Mouse (Mus musculus): ENCODE measurements around the gene Zmynd12.
A peak's percentile ranks its signal among the peaks of the same experiment; 100 is the strongest.

The Zmynd12 gene

DNA sequence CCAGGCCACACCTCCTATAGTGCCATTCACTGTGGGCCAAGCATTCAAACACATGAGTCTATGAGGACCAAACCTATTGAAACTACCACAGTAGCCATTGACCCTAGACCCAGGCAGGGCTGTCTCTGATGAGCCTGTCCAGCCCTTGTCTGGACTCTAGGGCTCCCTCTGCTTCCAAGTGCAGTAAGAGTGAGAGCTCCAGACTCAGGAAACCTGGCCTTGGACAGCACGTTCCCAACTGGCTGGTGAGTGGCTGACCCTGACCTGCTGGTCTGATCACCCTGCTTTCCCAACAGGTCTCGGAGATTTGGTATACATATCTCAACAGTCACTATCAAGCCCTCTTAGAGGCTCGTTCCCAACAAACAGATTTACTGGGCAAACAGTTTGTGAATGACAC is 25.2 kb downstream of the Zmynd12 start:
- no peak for DNase-seq (ENCODE audit: low spot score in 2 of 2)

DNA sequence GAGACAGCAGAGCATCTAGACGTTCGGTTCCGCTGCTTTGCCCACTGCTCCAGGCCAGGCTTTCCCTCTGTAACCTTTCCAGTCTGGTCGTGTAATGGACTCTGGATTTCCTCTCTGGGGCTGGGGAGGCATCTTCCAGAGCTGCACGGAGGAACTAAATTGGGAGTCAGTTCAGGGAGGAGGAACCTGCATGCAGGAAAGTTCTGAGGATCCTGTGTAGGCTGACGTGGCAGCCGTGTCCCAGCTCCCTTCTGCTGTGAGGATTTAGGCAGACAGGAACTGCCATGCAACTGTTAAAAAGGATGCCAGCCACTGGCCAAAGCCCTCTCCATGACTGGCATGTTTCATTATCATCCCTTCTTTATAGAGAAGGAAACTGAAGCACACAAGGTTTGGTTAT is 27.8 kb downstream of the Zmynd12 start:
- DNase-seq (ENCODE audit: low spot score in 2 of 2), result no peak

- no peak for DNase-seq (ENCODE audit: low spot score in 2 of 2)
Measured at GRCm38 (mm10) chr4:119453128-119453527, 30.5 kb downstream of the Zmynd12 start.

DNA sequence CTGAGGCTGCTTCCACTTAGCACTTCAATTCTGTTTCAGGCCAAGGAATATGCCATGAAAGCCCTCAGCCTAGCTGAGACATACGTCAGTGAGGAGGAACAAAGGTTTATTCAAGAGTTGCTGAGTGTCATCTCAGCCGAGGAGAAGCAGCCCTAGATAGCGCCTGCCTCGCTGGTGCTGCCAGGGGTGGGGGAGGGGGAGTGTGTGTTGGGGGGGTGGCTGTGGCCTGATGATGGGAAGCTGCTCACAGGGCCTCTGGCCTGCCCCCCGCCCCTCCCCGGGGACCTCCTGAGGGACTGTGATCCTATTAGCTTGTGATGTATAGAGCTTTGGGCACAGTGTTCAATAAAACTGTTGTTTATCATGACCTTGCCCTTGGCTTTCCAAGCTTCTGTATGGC is 30.9 kb downstream of the Zmynd12 start:
- DNase-seq (ENCODE audit: low spot score in 2 of 2), result no peak

DNA sequence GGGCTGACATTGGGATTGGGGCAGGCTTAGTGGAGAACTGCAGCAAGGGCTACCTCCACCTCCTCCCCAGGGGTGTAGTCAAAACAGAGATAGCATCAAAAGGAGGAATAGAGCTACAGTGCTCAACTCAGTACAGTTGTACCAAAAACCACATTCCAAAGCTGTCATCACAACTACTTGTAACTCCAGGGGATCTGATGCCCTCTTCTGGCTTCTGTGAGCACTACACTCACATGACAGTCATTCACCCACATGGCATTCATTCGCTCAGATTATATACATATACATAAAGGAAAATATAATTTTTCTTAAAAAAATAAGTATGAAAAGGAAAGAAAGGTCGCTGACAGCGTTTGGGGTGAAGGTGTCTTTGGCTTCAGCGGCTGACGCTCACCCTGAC is 37.7 kb downstream of the Zmynd12 start:
- no peak for DNase-seq (ENCODE audit: low spot score in 2 of 2)

GRCm38 (mm10) chr4:119460728-119461141 is 38.1 kb downstream of the Zmynd12 start:
- DNase-seq (ENCODE audit: low spot score in 2 of 2), result no peak

DNA sequence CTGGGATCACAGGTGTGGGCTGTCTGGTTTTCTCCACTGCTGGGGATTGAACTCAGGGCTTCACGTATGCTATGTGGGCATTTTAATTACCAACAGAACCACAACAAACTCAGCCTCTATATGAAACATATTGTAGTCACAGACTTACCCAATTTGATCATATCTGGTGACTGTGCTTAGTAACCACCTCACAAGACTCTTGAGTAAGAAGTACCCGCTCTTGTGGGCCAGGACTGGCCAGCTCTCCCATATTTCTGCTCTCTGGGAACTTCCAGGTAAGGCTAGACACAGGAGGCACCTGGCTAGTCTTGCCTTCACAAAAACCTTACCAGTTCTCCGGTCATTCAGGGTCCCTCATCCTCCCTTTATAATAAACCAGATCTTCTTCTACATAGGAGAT is 39.8 kb downstream of the Zmynd12 start:
- no peak for DNase-seq (ENCODE audit: low spot score in 2 of 2)

- DNase-seq (ENCODE audit: low spot score in 2 of 2), result peak in 1 of 2 experiments; percentile 21
Measured at GRCm38 (mm10) chr4:119462858-119463755, 40.5 kb downstream of the Zmynd12 start.

DNA sequence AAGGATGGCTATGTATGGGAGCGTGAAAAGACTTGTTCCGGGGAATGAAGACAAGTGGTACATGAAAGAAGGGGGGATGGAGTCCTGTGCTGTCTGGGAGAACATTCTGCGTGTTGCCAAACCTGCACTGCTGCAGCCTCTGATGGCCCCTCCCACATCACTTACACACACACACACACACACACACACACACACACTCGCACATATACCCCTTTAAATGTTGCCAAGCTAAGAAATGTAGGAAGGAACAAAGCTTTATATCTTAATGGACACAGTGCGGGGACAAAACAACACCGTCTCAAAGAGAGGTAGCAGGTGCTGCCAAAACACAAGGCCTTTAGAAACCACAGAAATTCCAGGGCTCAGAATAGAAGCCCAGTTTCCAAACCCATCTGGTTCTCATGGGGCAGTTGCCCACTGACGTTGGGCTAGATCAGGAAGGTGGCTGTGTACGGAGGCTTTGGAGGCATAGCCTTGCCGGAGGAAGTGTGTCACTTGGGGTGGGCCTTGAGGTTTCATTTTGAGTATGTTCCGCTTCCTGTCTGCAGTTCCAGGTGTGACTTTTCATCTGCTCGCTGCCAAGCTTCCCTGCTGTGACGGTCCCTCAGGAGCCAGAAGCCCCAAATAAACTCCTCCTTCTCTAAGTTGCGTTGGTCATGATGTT is 41.3 kb downstream of the Zmynd12 start:
- no peak for DNase-seq (ENCODE audit: low spot score in 2 of 2)

DNA sequence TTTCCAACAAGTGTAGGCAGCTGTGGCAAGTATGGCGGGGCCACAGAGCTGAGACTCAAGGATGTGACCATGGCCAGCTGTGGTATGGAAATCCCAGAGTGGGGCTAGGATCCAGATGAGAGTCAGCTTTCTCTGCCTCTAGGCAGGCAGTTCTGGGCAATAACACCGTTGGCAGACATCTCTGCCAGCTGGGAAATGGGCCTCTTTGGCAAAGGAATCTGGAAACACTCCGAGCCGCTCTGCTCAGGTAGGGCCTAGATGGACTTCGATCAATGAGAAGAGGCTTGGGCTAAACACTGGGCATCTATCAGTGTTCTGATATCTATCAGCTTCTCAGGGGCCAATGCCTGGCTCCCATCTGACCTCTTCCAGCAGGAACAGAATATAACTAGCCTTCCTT is 43.2 kb downstream of the Zmynd12 start:
- DNase-seq (ENCODE audit: low spot score in 2 of 2), result no peak

GRCm38 (mm10) chr4:119467720-119468380 is 45.2 kb downstream of the Zmynd12 start:
- no peak for DNase-seq (ENCODE audit: low spot score in 2 of 2)

DNA sequence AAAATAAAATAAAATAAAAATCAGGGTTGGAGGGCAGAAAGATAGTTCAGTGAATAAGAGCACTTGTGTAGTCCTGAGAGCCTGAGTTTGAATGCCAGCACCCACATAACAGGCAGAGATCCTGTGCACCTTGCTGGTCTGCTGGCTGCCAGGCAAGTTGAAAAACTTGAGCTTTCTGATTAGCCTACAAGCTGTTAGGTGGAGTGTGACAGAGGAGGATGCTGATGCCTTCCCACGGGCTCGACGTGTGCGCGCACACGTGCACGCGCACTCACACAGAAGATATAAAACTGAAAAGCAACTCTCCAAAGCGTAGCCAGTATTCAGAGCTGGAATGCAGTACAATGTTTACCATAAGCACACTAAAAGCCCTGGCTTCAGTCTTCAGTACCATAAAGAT is 49.9 kb downstream of the Zmynd12 start:
- DNase-seq (ENCODE audit: low spot score in 2 of 2), result no peak

DNA sequence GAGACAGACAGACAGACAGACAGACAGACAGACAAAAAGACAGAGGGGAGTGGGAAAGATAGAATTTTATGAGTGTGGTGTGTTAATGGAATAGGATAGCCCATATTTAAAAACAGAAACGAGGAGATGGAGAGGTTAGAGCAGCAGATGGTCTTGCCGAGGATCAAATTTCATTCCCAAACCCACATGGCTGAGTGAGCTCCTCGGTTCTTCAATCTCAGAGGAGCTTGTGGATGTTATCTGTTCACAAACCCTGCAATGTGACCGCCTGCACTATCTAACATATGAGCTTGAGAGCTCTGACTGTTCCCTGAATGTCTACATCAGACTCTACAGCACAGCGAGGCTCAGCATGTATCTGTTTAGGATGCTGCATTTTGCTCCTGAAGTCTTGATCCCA is 50.5 kb downstream of the Zmynd12 start:
- DNase-seq (ENCODE audit: low spot score in 2 of 2), result no peak

DNA sequence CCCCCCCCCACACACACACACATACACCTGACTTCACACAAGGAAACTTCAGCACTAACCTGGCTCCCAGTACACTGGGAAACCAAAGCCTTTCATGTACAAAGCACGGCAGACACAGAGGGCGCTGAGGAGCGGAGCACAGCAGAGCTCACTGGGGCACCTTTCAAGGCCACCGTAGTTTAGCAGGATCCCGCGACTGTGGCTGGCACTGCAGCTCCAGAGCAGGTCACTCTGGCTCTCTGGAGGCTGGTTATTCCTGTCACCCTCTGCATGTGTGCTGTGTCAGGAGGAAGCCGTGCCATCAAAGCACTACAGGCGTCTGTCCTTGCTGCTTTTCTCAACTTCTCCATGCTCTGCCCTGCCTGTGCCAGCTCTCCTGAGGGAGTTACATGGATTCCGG is 60.4 kb downstream of the Zmynd12 start:
- no peak for DNase-seq (ENCODE audit: low spot score in 2 of 2)

DNA sequence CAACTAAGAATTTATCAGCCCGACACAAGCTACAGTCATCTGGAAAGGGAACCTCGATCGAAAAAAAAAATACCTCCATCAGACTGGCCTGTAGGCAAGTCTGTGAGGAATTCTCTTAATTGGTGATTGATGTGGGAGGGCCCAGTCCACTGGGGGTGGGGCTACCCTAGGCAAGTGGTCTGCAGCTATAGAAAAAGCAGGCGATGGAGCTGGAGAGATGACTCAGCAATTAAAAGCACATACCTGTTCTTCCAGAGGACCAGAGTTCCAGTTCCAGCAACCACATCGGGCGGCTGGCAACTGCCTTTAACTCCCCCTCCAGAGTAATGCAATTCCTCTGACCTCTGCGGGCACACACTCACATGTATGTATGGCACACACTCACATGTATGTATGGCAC is 62.3 kb downstream of the Zmynd12 start:
- DNase-seq (ENCODE audit: low spot score in 2 of 2), result no peak

DNA sequence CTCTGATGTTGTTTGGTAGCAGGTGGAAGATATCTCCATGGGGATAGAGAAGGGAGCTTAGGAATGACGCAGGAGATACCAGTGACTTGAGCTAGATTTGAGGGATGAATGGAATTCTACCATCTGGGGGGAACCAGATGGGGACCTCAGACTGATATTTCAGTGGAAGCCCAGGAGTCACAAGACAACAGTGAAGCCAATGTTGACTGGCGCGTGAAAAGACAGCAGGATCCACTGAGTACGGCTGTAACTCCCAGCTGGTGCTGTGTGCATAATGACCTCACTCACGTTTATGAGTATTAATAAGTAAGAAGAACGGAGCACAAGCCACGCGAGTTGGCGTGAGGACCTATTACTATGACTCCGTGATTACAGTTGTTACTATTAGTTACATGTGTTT is 67.1 kb downstream of the Zmynd12 start:
- no peak for DNase-seq (ENCODE audit: low spot score in 2 of 2)

DNA sequence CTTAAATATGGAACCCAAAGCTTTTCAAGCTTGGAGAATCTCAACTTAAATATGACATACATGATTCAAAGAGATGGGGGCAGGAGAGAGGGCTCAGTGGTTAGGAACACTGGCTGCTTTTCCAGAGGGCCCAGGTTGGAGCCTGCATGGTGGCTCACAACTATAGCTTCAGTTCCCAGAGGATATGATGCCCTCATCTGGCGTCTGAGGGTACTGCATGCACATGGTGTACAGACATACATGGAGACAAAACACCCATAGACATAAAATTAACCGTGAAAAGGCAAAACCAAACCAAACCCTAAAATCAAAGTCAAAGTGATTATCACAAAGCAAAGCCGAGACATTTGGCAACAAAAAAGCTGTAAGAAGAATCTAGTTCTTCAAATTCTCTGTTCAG is 68.2 kb downstream of the Zmynd12 start:
- DNase-seq (ENCODE audit: low spot score in 2 of 2), result no peak

GRCm38 (mm10) chr4:119492291-119492932 is 69.8 kb downstream of the Zmynd12 start, which contains the start of gene Rimkla:
Gene Rimkla, minus strand, starts transcription at chr4:119492628.
- peak; percentile 25 to 43 for DNase-seq (ENCODE audit: low spot score in 2 of 2)

GRCm38 (mm10) chr4:119492933-119493327 is 70.3 kb downstream of the Zmynd12 start:
- DNase-seq (ENCODE audit: low spot score in 2 of 2), result no peak

- no peak for DNase-seq (ENCODE audit: low spot score in 2 of 2)
Measured at GRCm38 (mm10) chr4:119498319-119498848, 75.8 kb downstream of the Zmynd12 start.

GRCm38 (mm10) chr4:119511591-119511990 is 89.0 kb downstream of the Zmynd12 start:
- no peak for DNase-seq (ENCODE audit: low spot score in 2 of 2)

GRCm38 (mm10) chr4:119512731-119513141 is 90.1 kb downstream of the Zmynd12 start:
- no peak for DNase-seq (ENCODE audit: low spot score in 2 of 2)
